Mouse (Mus musculus) limb, embryonic 14.5 days (tissue): ENCODE data around the gene Cdcp1. TPM values are rescaled to one million over a fixed set of nuclear protein-coding genes. Genes with fewer than 3 reads are reported as not detected.

Experiments used
- ATAC-seq: fragments of 200-750 bp; cut with Nextera tagmentation; 2 replicates; pipeline ENCODE4 v1.8.0; 2017; ENCODE audit warnings: low read depth, moderate number of reproducible peaks, moderate TSS enrichment; ENCODE audit not compliant: low FRiP score
- DNase-seq: peaks from one replicate; pipeline ENCODE4 v3.0.0-alpha.2; 2015; ENCODE audit warnings: low spot score
- H3K27ac ChIP-seq: fragments of 300-500 bp; sonication (generic); replicated peaks from 2 replicates; pipeline ENCODE4 v1.5.1; 2014; ENCODE audit warnings: low read depth, mild to moderate bottlenecking, low read length, moderate library complexity, mixed read lengths
- H3K27me3 ChIP-seq: fragments of 300-500 bp; sonication (generic); 2 replicates; pipeline ENCODE4 v1.6.1; 2014; ENCODE audit warnings: low read length, mixed read lengths; ENCODE audit not compliant: control insufficient read depth, insufficient read depth
- H3K36me3 ChIP-seq: fragments of 300-500 bp; sonication (generic); 2 replicates; pipeline ENCODE4 v1.6.1; 2014; ENCODE audit warnings: mild to moderate bottlenecking, low read length, moderate library complexity, mixed read lengths; ENCODE audit not compliant: control insufficient read depth, insufficient read depth
- H3K4me1 ChIP-seq: fragments of 300-500 bp; sonication (generic); 2 replicates; pipeline ENCODE4 v1.6.1; 2014; ENCODE audit warnings: antibody characterized with exemption, low read length, mixed read lengths; ENCODE audit not compliant: control insufficient read depth, insufficient read depth
- H3K4me2 ChIP-seq: fragments of 300-500 bp; sonication (generic); replicated peaks from 2 replicates; pipeline ENCODE4 v1.6.1; 2014; ENCODE audit warnings: low read depth, mild to moderate bottlenecking, low read length, moderate library complexity; ENCODE audit not compliant: severe bottlenecking
- H3K4me3 ChIP-seq: fragments of 300-500 bp; sonication (generic); replicated peaks from 2 replicates; pipeline ENCODE4 v1.5.1; 2014; ENCODE audit warnings: low read length
- H3K9ac ChIP-seq: fragments of 300-500 bp; sonication (generic); 2 replicates; pipeline ENCODE4 v1.6.1; 2014; ENCODE audit warnings: mild to moderate bottlenecking, low read depth, low read length, moderate library complexity; ENCODE audit not compliant: severe bottlenecking
- H3K9me3 ChIP-seq: fragments of 300-500 bp; sonication (generic); 2 replicates; pipeline ENCODE4 v1.6.1; 2016; ENCODE audit warnings: low read length; ENCODE audit not compliant: control insufficient read depth
- POLR2A ChIP-seq: fragments of 200-500 bp; IDR thresholded peaks from 2 replicates; pipeline ENCODE4 v1.8.0; 2012; ENCODE audit warnings: inconsistent platforms, mild to moderate bottlenecking, moderate library complexity, borderline replicate concordance; ENCODE audit not compliant: insufficient read depth, insufficient read length; ENCODE audit errors: extremely low read depth
- WGBS: fragments of 180-500 bp; shearing (Covaris S2); extraction: QIAGEN DNeasy Blood & Tissue Kit; methylation state at CpG from one replicate; pipeline ENCODE4 v1.1.7; 2014; 5-methylcytosine and 5-hydroxymethylcytosine counted together
- polyA plus RNA-seq, 2 experiments: library from polyadenylated mRNA; depleted of rRNA in 1 of 2; stranded (reverse) in 1 of 2; unstranded in 1 of 2; fragments of >200 nt; fragmentation: Nextera tagmentation in 1 of 2; extraction: Ambion mirVana in 1 of 2; gene quantifications; 2 replicates each; pipeline versions ENCODE4 v1.2.1 to v1.2.3; 2012 to 2014

Gene Cdcp1
- polyA plus RNA-seq, 2 experiments = 7.1 to 9.3 TPM

DNA sequence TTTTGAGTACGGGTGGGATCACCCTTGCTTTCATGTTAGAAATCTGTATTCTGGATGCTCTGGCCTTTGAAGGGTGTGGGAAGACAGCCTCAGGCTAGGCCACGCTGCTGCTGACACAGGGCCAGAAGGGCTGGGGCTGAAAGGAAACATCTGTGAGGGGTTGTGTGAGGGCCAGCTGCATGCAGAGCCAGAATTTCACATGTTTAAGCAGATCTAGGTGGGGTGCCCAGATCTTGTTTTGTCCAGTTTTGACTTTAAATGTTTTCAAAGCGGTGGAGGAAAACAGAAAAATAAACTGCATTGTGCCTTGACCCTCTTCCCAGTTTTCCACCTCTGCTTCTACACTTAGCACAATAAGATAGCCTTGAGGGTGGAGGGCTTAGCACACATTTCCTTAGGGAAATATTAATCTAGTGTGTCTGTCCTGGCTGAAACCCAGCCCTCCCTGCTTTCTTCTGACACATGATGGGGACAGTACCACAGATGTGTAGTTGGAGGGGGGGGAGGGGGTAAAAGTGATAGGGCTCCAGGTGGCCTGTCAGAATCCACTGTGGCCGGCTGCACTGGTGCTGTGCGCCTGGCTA lies 76.9 kb downstream of the Cdcp1 start:
- no peak for TF ChIP-seq POLR2A
- Histone ChIP-seq H3K9ac (no peak overlapping the region), H3K9me3 (peaks cover 4% of the 10 kb centered on the region), H3K27me3 (no peaks in the 10 kb centered on the region), H3K4me1 (0 out of 2 replicates have a peak, but pooled peaks cover 3% of the 10 kb centered on the region), H3K27ac (0 out of 2 replicates have a peak overlapping the region, but pooled peaks have one; percentile 39), H3K4me2 (no peak overlapping the region), H3K4me3 (no peak overlapping the region), H3K36me3 (peaks cover 52% of the 10 kb centered on the region)
- DNase-seq (peak; percentile 72), ATAC-seq (peak; percentile 83)
- 59% methylated on average over 5 of the region's 5 CpGs for WGBS

- no peak overlapping the region for H3K4me3 ChIP-seq
- TF ChIP-seq POLR2A = no peak
- no peaks in the 10 kb centered on the region for H3K9me3 ChIP-seq
- H3K4me2 ChIP-seq = no peak overlapping the region
- no peak overlapping the region for H3K9ac ChIP-seq
- 58% methylated on average over 7 of the region's 7 CpGs for WGBS
- DNase-seq (peak; percentile 78), ATAC-seq (peak; percentile 64)
- 0 out of 2 replicates have a peak, but pooled peaks cover 3% of the 10 kb centered on the region for H3K4me1 ChIP-seq
- H3K36me3 ChIP-seq = peaks cover 68% of the 10 kb centered on the region
- no peak overlapping the region for H3K27ac ChIP-seq
- H3K27me3 ChIP-seq = no peaks in the 10 kb centered on the region
Observed at GRCm38 (mm10) chr9:123136953-123137682, 78.7 kb downstream of the Cdcp1 start.

DNA sequence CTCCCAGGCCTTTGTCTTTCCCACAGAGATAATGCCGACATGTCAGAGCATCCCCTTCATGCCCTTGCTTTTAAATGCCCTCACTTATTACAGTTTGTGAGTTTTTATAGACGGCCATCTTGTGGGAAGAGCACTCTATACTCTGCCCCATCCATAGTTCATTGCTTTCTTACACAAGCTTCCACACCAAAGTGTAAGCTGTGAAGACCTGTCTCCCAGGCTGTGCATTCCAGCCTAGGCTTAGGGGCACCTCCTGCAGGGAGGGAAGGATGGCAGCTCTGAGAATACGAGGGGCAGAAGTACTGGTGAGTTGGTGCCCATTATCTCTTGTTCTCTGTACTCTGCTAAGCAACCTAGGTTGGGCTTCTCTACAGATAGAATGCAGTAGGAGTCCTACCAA lies 82.8 kb downstream of the Cdcp1 start:
- WGBS = 84% methylated on average over 3 of the region's 3 CpGs

GRCm38 (mm10) chr9:123127663-123128062 lies 88.2 kb downstream of the Cdcp1 start:
- Histone ChIP-seq H3K36me3 (peaks cover 68% of the 10 kb centered on the region), H3K9me3 (no peaks in the 10 kb centered on the region), H3K4me2 (no peak overlapping the region), H3K4me3 (no peak overlapping the region), H3K27ac (no peak overlapping the region), H3K27me3 (no peaks in the 10 kb centered on the region), H3K4me1 (no peaks in the 10 kb centered on the region), H3K9ac (no peak overlapping the region)
- WGBS = 97% methylated on average over 6 of the region's 6 CpGs
- ATAC-seq (no peak), DNase-seq (no peak)
- TF ChIP-seq POLR2A = no peak

More for the DNA sequence above, 82.8 kb downstream of the Cdcp1 start:
- DNase-seq (no peak), ATAC-seq (no peak)
- H3K4me1 ChIP-seq = 0 out of 2 replicates have a peak, but pooled peaks cover 3% of the 10 kb centered on the region
- H3K9me3 ChIP-seq = no peaks in the 10 kb centered on the region
- no peak overlapping the region for H3K4me3 ChIP-seq
- no peak overlapping the region for H3K9ac ChIP-seq
- no peak overlapping the region for H3K4me2 ChIP-seq
- H3K27me3 ChIP-seq = no peaks in the 10 kb centered on the region
- H3K27ac ChIP-seq = no peak overlapping the region
- H3K36me3 ChIP-seq = peaks cover 99% of the 10 kb centered on the region
- no peak for TF ChIP-seq POLR2A

- Histone ChIP-seq H3K4me2 (no peak overlapping the region), H3K27me3 (no peaks in the 10 kb centered on the region), H3K4me1 (no peaks in the 10 kb centered on the region), H3K9me3 (no peaks in the 10 kb centered on the region), H3K36me3 (peaks cover 65% of the 10 kb centered on the region), H3K4me3 (no peak overlapping the region), H3K9ac (no peak overlapping the region), H3K27ac (no peak overlapping the region)
- WGBS = 90% methylated on average over 2 of the region's 2 CpGs
- no peak for TF ChIP-seq POLR2A
- DNase-seq (no peak), ATAC-seq (no peak)
Observed at GRCm38 (mm10) chr9:123124413-123124981, 91.3 kb downstream of the Cdcp1 start.
